Mouse (Mus musculus) embryo, embryonic 11.5 days (tissue): Measurements from ENCODE around the gene Sympk.

Experiments
- DNase-seq: peaks from one replicate; pipeline ENCODE4 v3.0.0-alpha.2; 2012; ENCODE audit warnings: low read depth, low spot score

The Sympk gene

GRCm38 (mm10) chr7:19007026-19007977, 16.9 kb upstream of the Sympk start:
- no peak for DNase-seq

GRCm38 (mm10) chr7:19010581-19010980, 13.6 kb upstream of the Sympk start:
- DNase-seq = no peak

- DNase-seq = no peak
Observed at GRCm38 (mm10) chr7:19012025-19012621, 12.1 kb upstream of the Sympk start.

GRCm38 (mm10) chr7:19012882-19013281, 11.3 kb upstream of the Sympk start:
- no peak for DNase-seq

- no peak for DNase-seq
Observed at GRCm38 (mm10) chr7:19014452-19014851, 9.7 kb upstream of the Sympk start.

GRCm38 (mm10) chr7:19016042-19016441, 8.1 kb upstream of the Sympk start:
- DNase-seq = no peak

- no peak for DNase-seq
Observed at GRCm38 (mm10) chr7:19017909-19018308, 6.3 kb upstream of the Sympk start.

GRCm38 (mm10) chr7:19021048-19021447, 3.1 kb upstream of the Sympk start:
- no peak for DNase-seq

- DNase-seq = no peak
Observed at GRCm38 (mm10) chr7:19022189-19022958, 1.8 kb upstream of the Sympk start.

GRCm38 (mm10) chr7:19023357-19023814, 791 bp upstream of the Sympk start, which contains the start of gene Foxa3:
TSS of gene Foxa3 (minus strand) at chr7:19023538.
- no peak for DNase-seq

GRCm38 (mm10) chr7:19024581-19025255, 541 bp downstream of the Sympk start:
- DNase-seq = no peak

- no peak for DNase-seq
Observed at GRCm38 (mm10) chr7:19028067-19028466, 3.9 kb downstream of the Sympk start.

GRCm38 (mm10) chr7:19029084-19029653, 5.0 kb downstream of the Sympk start:
- no peak for DNase-seq

GRCm38 (mm10) chr7:19031641-19032040, 7.5 kb downstream of the Sympk start:
- DNase-seq = no peak

- no peak for DNase-seq
Observed at GRCm38 (mm10) chr7:19044616-19045015, 20.4 kb downstream of the Sympk start.

- DNase-seq = no peak
Observed at GRCm38 (mm10) chr7:19046286-19047069, 22.3 kb downstream of the Sympk start.

GRCm38 (mm10) chr7:19048006-19048527, 23.9 kb downstream of the Sympk start:
- no peak for DNase-seq

GRCm38 (mm10) chr7:19049252-19049651, 25.1 kb downstream of the Sympk start:
- no peak for DNase-seq

- no peak for DNase-seq
Observed at GRCm38 (mm10) chr7:19050172-19050571, 26.0 kb downstream of the Sympk start.

GRCm38 (mm10) chr7:19051161-19051560, 27.0 kb downstream of the Sympk start:
- no peak for DNase-seq
